Mouse (Mus musculus): Measurements from ENCODE around the gene Asb15. TPM values are rescaled to one million over a fixed set of nuclear protein-coding genes. Genes with fewer than 3 reads are reported as not detected.

The Asb15 gene
- total RNA-seq, 2 experiments from 2014 or later: not detected

DNA sequence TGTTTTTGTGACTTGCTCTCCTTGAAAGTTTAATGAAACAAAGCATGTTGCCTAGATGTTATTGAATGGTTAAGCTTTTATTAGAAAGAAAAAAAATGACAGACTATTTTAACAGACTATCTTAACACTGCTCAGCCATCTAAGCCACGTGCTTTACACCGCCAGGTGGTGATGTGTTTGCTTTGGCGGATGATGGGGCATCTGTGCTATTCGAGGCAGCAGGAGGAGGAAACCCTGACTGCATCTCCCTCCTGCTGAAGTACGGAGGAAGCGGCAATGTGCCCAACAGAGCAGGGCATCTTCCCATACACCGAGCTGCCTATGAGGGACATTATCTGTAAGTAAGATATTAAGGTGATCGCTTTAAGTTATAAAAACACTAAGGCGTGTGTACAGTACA, 36.1 kb downstream of the Asb15 start:
- intact Hi-C loops (cut with DNase I): no loop called here
- DNase-seq: peak; percentile 30

DNA sequence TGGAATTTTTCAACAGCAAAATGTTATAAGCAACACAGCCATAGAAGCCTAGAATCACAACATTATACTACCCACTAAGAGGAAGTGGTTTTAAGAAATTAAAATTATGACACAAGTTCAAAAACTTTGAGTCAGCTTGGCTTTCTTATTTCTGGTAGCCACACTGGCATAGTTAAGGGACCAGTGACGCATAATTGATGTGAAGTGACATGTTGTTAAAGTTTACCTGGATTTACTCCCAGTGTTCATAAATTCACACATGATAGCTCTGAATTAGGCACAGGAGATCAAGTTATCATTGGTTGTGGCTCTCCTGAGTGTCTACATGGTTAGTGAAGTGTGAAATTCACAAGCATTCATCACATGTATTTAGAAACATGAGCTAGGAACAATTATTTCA, 36.9 kb downstream of the Asb15 start:
- no peak for DNase-seq
- intact Hi-C loops (cut with DNase I): no loop called here

DNA sequence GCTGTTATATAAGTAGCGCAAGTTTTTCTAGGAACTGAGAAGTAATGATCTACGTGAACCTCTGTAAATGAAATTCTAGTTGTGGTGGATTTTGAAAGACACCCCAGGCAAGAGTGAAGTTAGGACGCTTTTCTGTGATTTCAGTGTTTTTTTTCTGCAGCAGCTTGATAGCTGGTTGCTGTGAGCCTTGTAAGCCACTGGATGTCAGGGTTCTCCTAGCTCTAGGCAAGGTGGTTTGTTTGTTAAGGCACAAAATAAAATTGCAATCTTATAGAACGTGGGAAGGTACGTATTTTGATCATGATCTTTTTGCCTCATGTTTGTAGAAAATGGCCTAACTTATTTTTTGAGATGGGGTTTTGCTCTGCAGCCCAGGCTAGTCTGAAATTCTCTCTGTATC, 41.0 kb downstream of the Asb15 start:
- intact Hi-C loops (cut with DNase I): no loop called here

DNA sequence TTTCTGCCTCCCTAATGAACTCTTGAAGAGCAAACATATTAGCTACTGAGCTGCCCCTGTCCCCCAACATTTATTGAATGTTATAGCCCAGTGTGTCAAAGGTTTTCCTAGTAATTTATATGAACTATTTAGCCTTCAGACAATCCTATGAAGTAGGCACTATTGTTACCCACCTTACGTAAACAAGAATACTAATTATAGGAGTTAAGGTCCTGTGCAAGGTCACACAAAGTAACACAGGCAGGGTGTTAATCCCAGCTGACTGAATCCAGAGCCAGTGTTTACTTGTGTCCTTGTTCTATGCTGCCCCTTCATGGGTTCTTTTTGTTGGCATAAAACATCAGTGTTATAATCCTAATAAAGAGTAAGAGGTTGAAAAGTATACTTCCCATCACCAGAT, 41.8 kb downstream of the Asb15 start:
- intact Hi-C loops (cut with DNase I): no loop called here
- no peak for DNase-seq

More for the DNA sequence above, 41.0 kb downstream of the Asb15 start:
- no peak for DNase-seq

DNA sequence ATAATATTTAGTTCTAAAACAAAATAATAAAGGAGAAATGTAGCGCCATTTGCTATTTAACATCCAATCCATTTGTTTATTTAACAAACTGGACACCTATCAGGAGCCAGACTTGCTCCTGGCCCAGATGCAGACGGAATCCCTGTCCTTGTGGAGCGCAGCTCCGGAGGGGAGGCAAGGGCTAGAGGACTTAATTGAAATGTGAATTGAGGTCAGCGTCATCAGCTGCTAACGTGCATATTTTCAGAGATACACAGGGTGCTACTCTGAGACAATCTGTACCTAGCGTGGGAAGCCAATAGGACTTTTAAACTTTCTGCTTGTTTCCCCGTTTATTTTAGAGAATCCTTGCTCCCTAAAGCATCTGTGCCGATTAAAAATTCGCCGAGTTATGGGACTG, 42.3 kb downstream of the Asb15 start:
- no peak for DNase-seq
- intact Hi-C loops (cut with DNase I): no loop called here

DNA sequence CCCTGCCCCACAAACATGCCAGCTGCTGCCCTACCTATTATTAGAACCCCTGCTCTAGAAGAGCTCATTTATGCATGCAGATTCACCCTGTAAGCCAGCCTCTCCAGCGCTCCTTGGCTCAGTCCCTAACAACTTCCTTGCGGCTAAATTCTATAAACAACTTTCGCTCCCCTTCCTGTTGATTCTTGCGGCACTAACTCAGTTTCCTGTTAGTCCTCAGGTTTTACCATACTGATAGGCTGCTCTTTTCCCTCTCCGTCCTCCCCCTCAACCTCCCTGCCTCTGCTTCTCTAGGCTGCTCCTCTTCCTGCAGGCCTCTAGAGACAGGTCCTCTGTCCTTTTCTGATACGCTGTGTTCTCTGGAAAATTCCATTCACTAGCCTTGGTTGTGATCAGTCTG, 43.2 kb downstream of the Asb15 start:
- intact Hi-C loops (cut with DNase I): no loop called here
- no peak for DNase-seq

DNA sequence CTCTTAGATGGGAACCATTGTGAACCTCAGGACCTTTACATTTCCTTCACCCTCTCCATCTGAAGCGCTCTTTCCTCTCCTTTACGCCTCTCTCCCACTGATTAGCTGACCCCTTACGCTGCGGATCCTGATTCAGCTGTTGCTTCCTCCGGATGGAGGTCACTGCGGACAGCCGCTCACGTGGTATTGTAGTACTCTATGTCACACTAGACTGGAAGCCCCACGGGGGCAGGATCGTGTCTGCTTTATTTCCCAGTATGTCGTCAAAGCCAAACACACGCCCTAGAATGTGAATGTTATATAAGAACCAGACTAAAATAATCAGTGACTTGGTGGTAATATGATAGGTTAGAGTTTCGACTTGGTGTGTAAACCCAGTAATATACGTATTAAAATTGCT, 44.5 kb downstream of the Asb15 start:
- intact Hi-C loops (cut with DNase I): no loop called here
- DNase-seq: no peak

DNA sequence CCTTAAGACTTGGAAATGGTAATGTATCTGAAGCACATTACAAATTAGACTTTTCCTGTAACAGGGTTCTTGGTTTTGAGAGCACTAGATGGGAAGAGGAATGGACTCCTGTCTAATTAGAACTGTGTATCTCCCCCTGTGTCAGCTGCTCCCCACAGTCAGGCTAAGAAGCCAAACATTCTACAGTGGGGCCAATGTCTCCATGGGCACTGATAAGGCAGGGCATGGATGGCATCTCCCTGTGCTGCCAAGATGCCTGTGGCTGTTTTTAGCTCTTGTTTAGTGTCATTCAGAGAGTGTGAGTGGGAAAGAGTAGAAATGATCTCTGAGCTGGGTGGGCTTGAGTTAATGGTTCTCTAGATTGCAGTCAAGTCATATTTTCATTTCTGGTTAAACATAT, 45.4 kb downstream of the Asb15 start:
- no peak for DNase-seq
- intact Hi-C loops (cut with DNase I): no loop called here

DNA sequence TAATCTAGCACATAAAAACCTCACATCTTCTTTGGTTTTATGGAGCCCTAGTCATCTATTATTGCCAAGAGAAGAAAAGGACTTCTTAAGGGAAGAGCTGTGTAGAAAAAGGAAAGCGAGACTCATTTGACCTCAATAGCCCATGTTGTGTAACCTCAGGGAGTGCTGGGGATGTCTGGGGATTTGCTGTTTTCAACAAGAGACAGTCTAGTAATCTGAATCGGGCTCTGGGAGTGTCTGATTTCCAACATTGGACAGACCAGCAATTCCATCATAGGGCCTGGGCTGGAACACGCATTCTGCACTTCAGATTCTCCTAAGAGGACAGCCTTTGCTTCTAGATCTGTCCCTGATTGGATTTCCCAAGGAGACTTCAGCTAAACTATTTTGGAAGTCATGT, 55.5 kb downstream of the Asb15 start:
- intact Hi-C loops (cut with DNase I): no loop called here
- DNase-seq: no peak

DNA sequence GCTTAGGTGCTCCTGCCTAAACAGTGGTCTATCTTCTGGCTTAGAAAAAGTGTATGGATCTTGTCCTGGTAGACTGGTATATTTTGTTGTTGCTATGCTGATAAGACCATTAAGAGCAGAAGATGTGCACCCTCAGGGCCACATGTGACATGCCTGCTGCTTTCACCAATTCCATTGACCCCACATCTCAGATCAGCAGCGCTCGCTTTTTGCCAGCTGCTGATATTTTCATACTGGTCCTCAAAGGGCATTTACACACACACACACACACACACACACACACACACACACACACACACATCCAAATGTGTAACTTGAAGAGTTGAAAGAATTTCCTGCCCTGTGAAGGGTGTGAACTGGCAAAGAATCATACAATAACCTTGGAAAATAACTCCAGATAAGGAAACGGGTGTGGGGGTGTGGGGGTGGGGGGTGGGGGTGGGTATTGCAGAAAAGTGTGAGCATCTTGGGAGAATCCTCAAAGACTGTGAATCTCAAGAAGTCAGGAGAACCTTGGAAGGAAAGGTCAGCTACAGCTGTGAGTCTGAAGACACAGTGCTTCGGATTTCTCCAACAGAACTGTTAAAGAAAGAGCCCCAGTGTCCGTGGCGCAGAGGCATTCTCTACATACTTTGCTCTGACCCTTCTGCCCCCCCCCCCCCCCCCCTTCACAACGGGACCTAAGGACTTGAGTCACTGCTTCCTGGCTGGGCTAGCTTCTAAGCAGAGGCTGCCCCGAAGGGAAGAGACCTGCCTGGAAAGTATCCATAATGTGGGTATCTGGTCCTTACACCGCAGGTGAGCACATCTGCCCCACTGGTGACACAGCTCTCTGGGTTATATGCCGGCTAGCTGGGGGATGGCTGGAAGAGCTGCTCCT, 57.7 kb downstream of the Asb15 start:
- DNase-seq: no peak
- intact Hi-C loops (cut with DNase I): no loop called here

DNA sequence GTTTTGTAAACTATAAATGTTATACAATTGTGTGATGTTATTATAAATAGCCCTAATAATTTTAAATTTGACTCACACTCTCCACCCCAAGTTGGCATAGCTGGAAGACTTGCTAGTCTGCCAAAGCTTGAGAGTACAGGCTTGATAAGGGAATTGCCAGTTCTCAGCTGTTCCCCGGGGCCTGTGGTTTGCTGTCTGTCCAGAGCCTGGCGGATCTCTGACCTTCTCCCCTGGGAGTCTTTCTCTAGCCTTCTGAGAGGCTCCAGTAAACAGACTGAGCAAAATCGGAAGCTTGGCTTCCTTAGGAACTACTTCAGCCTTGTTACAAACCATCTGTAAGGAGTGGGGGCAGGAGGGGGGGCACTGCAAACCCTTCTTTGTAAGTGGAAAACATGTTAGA, 58.9 kb downstream of the Asb15 start:
- intact Hi-C loops (cut with DNase I): no loop called here
- peak; percentile 46 for DNase-seq

DNA sequence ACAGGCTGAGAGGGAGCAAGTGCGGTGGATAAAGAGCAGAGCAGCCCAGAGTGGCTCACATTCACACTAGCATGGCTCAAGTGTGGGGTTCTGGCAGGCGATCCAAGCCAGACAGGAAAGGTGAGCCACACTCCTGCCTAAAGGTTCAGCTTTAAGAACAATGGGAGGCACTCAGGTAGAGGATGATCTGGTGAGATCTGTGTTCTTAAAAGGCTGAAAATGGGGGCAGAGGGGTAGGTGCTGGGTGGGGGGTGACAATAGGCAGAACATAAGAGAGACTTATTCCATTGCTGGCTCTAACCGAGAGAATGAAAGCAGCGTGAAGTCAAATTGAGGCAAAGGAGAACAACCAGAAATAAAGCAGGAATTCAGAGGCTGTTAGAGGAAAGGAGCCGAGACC, 62.3 kb downstream of the Asb15 start:
- intact Hi-C loops (cut with DNase I): no loop called here
- no peak for DNase-seq

DNA sequence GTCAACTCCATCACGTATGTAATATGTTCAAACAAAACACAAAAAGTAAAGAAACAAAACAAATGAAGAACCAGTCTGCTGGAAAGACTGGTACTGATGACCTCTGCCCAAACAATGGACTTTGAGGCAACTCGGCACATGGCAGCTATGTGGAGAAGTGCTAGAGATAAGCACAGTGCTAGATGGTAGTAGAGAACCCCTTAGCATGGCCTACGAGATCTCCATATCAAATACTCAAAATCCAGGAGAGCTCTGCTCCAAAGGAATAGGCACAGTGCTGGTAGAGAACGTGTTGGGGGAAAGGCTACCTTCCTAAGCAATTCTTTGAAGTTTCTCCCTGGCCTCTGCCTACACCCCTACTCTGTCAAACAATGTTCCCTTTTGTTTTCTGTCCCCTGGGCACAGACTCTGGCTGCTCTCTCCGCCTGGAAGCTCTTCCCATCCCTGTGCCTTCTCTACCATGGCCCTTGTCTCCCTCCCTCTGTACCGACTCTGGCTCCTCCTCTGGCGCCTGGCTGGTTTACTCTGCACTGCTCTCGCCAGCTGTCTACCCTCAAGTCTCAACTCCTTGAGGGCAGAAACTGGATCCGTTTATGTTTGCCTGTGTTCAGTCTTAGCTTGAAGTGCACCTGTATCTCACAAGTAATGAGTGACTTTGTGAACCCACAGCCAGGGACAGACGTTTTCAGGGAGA, 63.7 kb downstream of the Asb15 start:
- no peak for DNase-seq
- intact Hi-C loops (cut with DNase I): no loop called here

DNA sequence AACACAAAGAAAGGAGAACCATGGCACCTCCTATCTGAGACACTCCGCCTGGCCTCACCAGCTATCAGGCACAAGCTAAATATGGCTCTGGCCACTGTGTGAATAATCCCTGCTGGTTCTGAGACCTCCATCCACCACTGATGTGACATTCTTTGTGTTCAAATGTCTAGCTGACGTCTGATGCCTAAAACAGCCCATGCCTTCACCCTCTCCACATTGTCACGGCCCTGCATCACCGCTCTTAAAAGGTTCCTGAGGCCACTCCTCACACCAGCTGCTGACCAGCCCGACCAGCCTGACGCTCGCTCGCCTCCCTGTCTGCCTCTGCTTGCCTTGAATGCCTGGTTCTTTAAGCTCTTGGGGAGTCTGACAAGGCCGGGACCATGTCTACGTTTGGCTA, 69.6 kb downstream of the Asb15 start, which contains the start of gene Lmod2:
Gene Lmod2 (plus strand): TSS at position 263 of the 400 bp plus-strand sequence.
- no peak for DNase-seq
- intact Hi-C loops (cut with DNase I): no loop called here

DNA sequence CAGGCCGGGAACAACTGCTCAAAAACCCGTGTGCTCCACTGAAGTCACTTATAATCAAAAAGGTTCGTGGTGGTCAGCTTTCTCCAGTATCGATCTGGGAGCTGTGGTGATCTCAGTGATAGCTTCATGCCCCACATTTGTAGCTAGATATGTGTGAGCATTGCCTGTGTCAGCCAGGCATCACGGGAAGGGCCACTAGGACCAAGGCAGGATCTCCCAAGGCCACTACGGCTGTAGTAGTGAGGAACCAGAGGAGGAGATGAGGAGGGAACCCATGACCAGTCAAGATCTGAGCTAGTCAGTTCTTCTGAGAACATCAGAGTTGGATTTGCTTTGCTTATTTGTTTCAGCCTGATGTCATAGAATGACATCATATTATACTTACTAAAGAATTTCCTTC, 71.2 kb downstream of the Asb15 start:
- no peak for DNase-seq
- intact Hi-C loops (cut with DNase I): no loop called here

DNA sequence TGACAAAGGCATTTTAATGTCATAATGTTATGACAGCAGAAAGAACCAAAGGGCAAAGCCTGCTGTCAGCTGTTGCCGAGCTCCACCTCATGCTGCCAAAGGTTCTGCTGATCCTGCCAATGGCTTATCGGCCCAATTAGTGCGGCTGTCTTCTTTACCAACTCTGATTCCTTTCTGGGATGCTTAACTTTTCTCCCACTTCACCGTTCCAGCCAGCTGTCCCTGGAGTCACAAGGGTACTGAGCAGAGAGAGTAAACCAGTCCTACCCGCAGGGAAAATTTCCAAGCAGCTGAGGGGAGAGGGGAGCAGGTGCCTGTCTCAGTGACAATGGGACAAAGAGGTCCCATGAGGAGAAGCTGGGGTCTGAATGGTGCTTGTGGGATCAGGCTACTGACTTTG, 71.7 kb downstream of the Asb15 start:
- intact Hi-C loops (cut with DNase I): no loop called here
- no peak for DNase-seq

DNA sequence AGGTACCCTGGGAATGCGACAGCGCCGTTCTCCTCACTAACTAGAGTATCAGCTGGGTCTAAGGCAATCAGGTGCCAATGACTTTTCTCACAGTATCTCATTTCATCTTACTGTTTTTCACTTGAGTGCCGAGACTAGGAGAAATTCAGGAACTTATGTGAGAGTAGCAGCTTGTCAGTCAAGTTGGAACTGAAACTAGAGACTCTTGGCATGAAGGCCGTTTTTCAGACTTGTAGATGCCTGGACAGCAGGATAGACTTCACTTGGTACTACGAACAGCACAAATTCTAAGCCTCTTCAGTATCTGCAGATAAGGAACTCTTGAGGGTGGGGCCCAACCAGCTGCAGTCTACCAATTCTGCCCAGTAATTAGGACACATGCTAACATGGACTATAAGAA, 72.2 kb downstream of the Asb15 start:
- intact Hi-C loops (cut with DNase I): no loop called here
- DNase-seq: no peak

DNA sequence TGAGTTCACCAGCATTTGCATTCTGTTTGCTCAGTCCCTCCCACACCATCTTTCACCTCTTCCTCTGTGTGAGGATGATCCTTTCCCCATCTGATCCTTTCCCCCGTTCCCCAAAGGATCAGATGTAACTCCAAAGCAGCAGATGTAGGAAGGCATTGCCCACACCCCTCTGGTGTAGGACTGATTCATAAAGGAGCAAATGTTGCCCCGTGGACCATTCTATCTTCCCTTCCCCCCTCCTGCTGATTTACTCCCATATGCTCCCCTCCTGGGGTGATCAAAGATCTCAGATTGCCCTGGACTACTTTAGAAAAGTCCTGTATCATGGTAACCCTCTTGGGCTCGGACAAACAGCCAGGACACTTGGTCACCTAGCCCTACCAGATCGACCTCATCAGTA, 72.8 kb downstream of the Asb15 start:
- no peak for DNase-seq
- intact Hi-C loops (cut with DNase I): no loop called here

DNA sequence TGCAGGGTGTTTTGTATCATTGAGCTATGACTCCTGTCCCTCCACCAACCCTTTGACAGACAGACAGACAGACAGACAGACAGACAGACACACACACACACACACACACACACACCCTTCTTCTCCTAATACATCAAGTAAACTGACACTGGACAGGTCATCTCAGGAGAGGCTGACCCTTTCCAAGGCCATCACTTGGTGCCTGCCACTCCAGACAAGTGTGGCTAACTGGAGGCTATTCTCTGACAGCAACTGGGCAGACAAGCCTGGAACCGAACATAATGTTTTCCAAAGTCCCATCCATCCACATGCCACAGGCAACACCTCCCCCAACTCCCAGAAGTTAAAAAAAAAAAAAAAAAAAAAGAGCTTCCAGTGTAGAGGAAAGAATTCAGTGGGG, 73.7 kb downstream of the Asb15 start:
- DNase-seq: no peak
- intact Hi-C loops (cut with DNase I): no loop called here

DNA sequence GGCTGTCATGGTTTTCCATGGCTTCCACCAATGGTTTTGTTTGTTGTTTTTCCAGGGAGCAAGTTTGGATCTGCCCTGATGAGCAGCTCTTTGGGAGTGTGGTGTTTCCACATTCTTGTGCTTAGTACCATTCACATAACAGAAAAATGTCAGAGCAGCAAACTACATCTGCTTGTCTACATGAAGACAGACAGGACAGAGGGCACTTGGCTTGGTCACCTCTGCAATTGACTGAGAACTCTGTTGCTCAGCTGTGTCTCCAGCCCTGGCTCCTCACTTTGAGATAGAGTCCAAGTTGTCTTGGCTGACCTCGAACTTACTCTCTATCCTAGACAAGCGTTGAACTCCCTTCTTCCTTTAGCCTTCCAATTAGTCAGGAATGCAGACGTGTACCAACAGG, 74.4 kb downstream of the Asb15 start:
- intact Hi-C loops (cut with DNase I): no loop called here
- DNase-seq: no peak

DNA sequence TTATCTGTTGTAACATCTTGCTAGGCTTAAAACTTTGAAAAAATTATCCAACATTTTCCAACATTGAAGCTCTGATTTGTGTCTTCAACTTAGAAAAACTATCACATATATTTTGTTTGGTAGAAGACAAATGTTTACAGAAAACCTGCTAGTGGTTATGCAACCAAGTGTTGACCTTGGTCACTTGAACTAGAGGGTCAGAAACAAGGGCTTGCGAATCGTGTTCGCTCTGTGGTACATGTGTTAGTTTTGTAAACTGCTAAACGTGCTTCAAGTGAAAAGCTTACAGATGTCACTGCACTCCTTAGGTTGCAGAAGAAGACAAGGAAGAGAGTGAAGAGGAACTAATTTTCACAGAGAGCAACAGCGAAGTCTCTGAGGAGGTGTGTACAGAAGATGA, 75.0 kb downstream of the Asb15 start:
- DNase-seq: no peak
- intact Hi-C loops (cut with DNase I): no loop called here

DNA sequence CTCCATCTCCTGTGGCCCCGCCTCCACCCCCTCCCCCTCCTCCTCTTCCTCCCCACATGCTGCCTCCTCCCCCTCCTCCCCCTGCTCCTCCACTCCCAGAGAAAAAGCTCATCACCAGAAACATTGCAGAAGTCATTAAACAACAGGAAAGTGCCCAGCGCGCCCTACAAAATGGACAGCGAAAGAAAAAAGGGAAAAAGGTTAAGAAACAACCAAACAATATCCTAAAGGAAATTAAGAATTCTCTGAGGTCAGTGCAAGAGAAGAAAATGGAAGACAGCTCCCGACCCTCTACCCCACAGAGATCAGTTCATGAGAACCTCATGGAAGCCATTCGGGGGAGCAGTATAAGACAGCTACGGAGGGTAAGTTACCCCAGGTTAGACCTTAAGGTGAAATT, 76.3 kb downstream of the Asb15 start:
- intact Hi-C loops (cut with DNase I): no loop called here
- DNase-seq: no peak

All from left cerebral cortex, postnatal 4 days (tissue).